Mouse (Mus musculus) liver, embryonic 14.5 days (tissue): ENCODE data around the gene Galm. TPM values are rescaled to one million over a fixed set of nuclear protein-coding genes. Genes with fewer than 3 reads are reported as not detected.

Experiments used
- ATAC-seq: fragments of 200-750 bp; cut with Nextera tagmentation; 2 replicates; pipeline ENCODE4 v1.8.0; 2017; ENCODE audit warnings: moderate number of reproducible peaks, mild to moderate bottlenecking, moderate library complexity; ENCODE audit not compliant: insufficient read depth
- DNase-seq, 3 experiments: peaks; one replicate each; pipeline ENCODE4 v3.0.0-alpha.2; 2012 to 2013; ENCODE audit warnings: low read depth in 3 of 3, low spot score in 3 of 3
- H3K27ac ChIP-seq: fragments of 300-500 bp; sonication (generic); 2 replicates; pipeline ENCODE4 v1.5.1; 2014; ENCODE audit warnings: moderate library complexity, mild to moderate bottlenecking, control low read depth, inconsistent platforms
- H3K27me3 ChIP-seq: fragments of 300-500 bp; sonication (generic); 2 replicates; pipeline ENCODE4 v1.6.1; 2014; ENCODE audit warnings: mild to moderate bottlenecking, low read length, moderate library complexity; ENCODE audit not compliant: control insufficient read depth, insufficient read depth
- H3K36me3 ChIP-seq: fragments of 300-500 bp; sonication (generic); replicated peaks from 2 replicates; pipeline ENCODE4 v1.6.1; 2014; ENCODE audit warnings: low read depth; ENCODE audit not compliant: control insufficient read depth, insufficient read depth
- H3K4me1 ChIP-seq, 2 experiments: fragments of 200-500 bp in 1 of 2; fragments of 300-500 bp in 1 of 2; sonication (generic) in 1 of 2; replicated peaks; 2 replicates each; pipeline ENCODE4 v1.6.1; 2012 to 2014; ENCODE audit warnings: antibody characterized with exemption in 1 of 2, inconsistent platforms in 1 of 2, low read length in 1 of 2; ENCODE audit not compliant: control insufficient read depth in 2 of 2, insufficient read depth in 2 of 2
- H3K4me2 ChIP-seq: fragments of 300-500 bp; sonication (generic); 2 replicates; pipeline ENCODE4 v1.6.1; 2014; ENCODE audit warnings: low read depth, mild to moderate bottlenecking, control low read depth, moderate library complexity
- H3K4me3 ChIP-seq, 2 experiments: fragments of 200-500 bp in 1 of 2; fragments of 300-500 bp in 1 of 2; sonication (generic) in 1 of 2; 2 replicates each; pipeline ENCODE4 v1.5.1; 2012 to 2014; ENCODE audit warnings: low read depth in 2 of 2, low read length in 2 of 2, mild to moderate bottlenecking in 2 of 2, control low read depth in 1 of 2, inconsistent platforms in 1 of 2, moderate library complexity in 1 of 2; ENCODE audit not compliant: insufficient read depth in 1 of 2
- H3K9ac ChIP-seq: fragments of 300-500 bp; sonication (generic); replicated peaks from 2 replicates; pipeline ENCODE4 v1.6.1; 2014; ENCODE audit warnings: mild to moderate bottlenecking, control low read depth, moderate library complexity
- H3K9me3 ChIP-seq: fragments of 300-500 bp; sonication (generic); 2 replicates; pipeline ENCODE4 v1.6.1; 2016; ENCODE audit warnings: low read length, mixed read lengths; ENCODE audit not compliant: control insufficient read depth
- CTCF ChIP-seq: IDR thresholded peaks from 2 replicates; pipeline ENCODE4 v1.5.1; 2016; ENCODE audit warnings: antibody characterized with exemption, low read depth, control low read depth
- EP300 ChIP-seq: IDR thresholded peaks from 2 replicates; pipeline ENCODE4 v1.6.1; 2016; ENCODE audit warnings: antibody characterized with exemption, low read depth
- WGBS: fragments of 180-500 bp; shearing (Covaris S2); extraction: QIAGEN DNeasy Blood & Tissue Kit; methylation state at CpG from one replicate; pipeline ENCODE4 v1.1.7; 2014; ENCODE audit not compliant: insufficient replicate concordance; 5-methylcytosine and 5-hydroxymethylcytosine counted together
- polyA plus RNA-seq, 2 experiments: library from polyadenylated mRNA; depleted of rRNA in 1 of 2; stranded (reverse) in 1 of 2; unstranded in 1 of 2; fragments of >200 nt; fragmentation: Nextera tagmentation in 1 of 2; extraction: Ambion mirVana in 1 of 2; gene quantifications; 2 replicates each; pipeline versions ENCODE4 v1.2.1 to v1.2.3; 2012 to 2014

Gene Galm
- polyA plus RNA-seq, 2 experiments = 14.0 to 22.7 TPM

DNA sequence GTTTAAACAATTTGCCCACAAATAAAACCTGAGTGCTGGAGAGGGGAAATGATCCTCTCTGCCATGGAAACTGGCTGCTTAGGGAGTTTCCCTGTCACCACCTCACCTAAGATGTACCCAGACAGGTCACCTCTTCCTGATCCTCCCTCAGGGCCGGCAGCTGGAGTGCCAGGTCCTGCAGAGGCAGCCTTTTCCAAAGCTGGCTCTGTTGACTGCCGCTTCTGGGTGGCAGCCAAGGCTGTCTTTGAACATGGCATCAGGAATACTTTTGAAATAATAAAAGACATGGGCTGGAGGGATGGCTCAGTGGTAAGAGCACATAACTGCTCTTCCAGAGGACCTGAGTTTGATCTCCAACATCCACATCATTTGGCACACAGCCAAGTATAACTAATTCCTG lies 102.1 kb downstream of the Galm start:
- Histone ChIP-seq H3K4me3 (no peak overlapping the region), H3K4me1 (peaks cover 9 to 12% of the 10 kb centered on the region in 2 experiments), H3K36me3 (no peaks in the 10 kb centered on the region; the same call in none of the 2 replicates), H3K27me3 (no peaks in the 10 kb centered on the region), H3K9ac (no peak overlapping the region), H3K27ac (no peak overlapping the region), H3K4me2 (no peak overlapping the region), H3K9me3 (no peaks in the 10 kb centered on the region)
- 74% methylated on average over 2 of the region's 2 CpGs for WGBS
- TF ChIP-seq CTCF = no peak
- TF ChIP-seq EP300 = no peak
- ATAC-seq (no peak), DNase-seq (no peak)

DNA sequence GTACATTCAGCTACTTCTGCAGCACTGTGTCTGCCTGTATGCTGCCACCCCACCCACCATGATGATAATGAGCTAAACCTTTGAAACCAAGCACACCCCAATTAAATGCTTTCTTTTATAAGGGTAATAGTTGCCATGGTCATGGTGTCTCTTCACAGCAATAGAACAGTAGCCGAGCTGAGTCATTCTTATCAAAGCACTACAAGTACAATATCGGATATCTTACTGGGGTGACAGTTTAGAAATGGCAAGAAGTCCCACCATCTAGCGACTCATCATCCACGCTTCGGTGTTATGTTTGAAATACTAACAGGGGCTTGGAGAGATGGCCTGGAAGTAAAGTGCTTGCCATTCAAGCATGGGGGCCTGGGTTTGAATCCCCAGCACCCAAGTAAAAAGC lies 106.6 kb downstream of the Galm start:
- Histone ChIP-seq H3K4me3 (no peak overlapping the region), H3K4me2 (no peak overlapping the region), H3K9ac (no peak overlapping the region), H3K36me3 (no peaks in the 10 kb centered on the region), H3K9me3 (no peaks in the 10 kb centered on the region), H3K27me3 (no peaks in the 10 kb centered on the region), H3K27ac (no peak overlapping the region), H3K4me1 (peaks cover 2 to 9% of the 10 kb centered on the region in 2 experiments; a peak in 3 of 4 replicates)
- TF ChIP-seq EP300 = no peak
- no peak for TF ChIP-seq CTCF
- WGBS = 65% methylated on average over 5 of the region's 5 CpGs
- ATAC-seq (no peak), DNase-seq (no peak)

DNA sequence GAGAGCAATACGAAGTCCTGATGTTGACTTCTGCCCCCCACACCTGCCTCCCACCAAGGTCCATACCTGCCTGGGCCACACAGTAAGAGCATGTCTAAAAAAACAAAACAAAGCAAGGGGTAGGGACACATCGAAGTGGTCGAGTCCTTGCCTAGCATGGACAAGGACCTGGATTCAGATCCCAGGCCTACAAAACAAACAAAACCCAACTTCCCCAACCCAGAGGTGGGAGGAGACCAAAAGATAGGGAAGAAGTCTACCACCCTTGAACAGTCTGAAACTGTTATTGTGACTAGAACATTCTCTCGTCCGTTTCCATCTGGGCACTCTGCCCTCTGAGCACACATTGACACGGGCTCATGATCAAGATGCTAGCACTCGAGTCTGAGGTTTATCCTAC lies 107.1 kb downstream of the Galm start:
- no peaks in the 10 kb centered on the region for H3K36me3 ChIP-seq
- no peak for TF ChIP-seq CTCF

More for the DNA sequence above, 107.1 kb downstream of the Galm start:
- Histone ChIP-seq H3K27ac (no peak overlapping the region), H3K4me3 (no peak overlapping the region), H3K4me2 (no peak overlapping the region), H3K9me3 (no peaks in the 10 kb centered on the region), H3K27me3 (no peaks in the 10 kb centered on the region), H3K9ac (no peak overlapping the region), H3K4me1 (peaks cover 2 to 9% of the 10 kb centered on the region in 2 experiments; a peak in 3 of 4 replicates)
- DNase-seq (no peak), ATAC-seq (no peak)
- WGBS = 66% methylated on average over 7 of the region's 7 CpGs

Other genes with a start within 250 kb of the Galm start
- 13.6 and 19.4 TPM in 2 replicates for gene Atl2, start 231.3 kb upstream of the Galm start, polyA plus RNA-seq (2012; rRNA removed)
- 26.4 and 31.2 TPM in 2 replicates for gene Atl2, start 231.3 kb upstream of the Galm start, polyA plus RNA-seq (2014; fragmentation: Nextera tagmentation; extraction: Ambion mirVana)
- gene Hnrnpll, start 65.1 kb upstream of the Galm start, polyA plus RNA-seq (2012; rRNA removed) = 16.2 and 23.5 TPM in 2 replicates
- gene Hnrnpll, start 65.1 kb upstream of the Galm start, polyA plus RNA-seq (2014; fragmentation: Nextera tagmentation; extraction: Ambion mirVana) = 23.1 and 23.9 TPM in 2 replicates
- 89.9 and 146 TPM in 2 replicates for gene Srsf7, start 79.8 kb downstream of the Galm start, polyA plus RNA-seq (2012; rRNA removed)
- gene Srsf7, start 79.8 kb downstream of the Galm start, polyA plus RNA-seq (2014; fragmentation: Nextera tagmentation; extraction: Ambion mirVana) = 264 TPM in 2 replicates
- 0.02 and 0.04 TPM in 2 replicates for gene Ttc39d, start 80.0 kb downstream of the Galm start, polyA plus RNA-seq (2012; rRNA removed)
- gene Ttc39d, start 80.0 kb downstream of the Galm start, polyA plus RNA-seq (2014; fragmentation: Nextera tagmentation; extraction: Ambion mirVana) = 0.13 TPM in 1 of 2 replicates, not detected in the other
- 8.6 and 16.2 TPM in 2 replicates for gene Gemin6, start 97.0 kb downstream of the Galm start, polyA plus RNA-seq (2012; rRNA removed)
- gene Gemin6, start 97.0 kb downstream of the Galm start, polyA plus RNA-seq (2014; fragmentation: Nextera tagmentation; extraction: Ambion mirVana) = 33.6 and 35.7 TPM in 2 replicates
- 1.8 and 2.8 TPM in 2 replicates for gene Morn2, start 162.7 kb downstream of the Galm start, polyA plus RNA-seq (2012; rRNA removed)
- 9.1 and 9.8 TPM in 2 replicates for gene Morn2, start 162.7 kb downstream of the Galm start, polyA plus RNA-seq (2014; fragmentation: Nextera tagmentation; extraction: Ambion mirVana)
- gene Dhx57, start 163.0 kb downstream of the Galm start, polyA plus RNA-seq (2012; rRNA removed) = 4.1 and 5.1 TPM in 2 replicates
- gene Dhx57, start 163.0 kb downstream of the Galm start, polyA plus RNA-seq (2014; fragmentation: Nextera tagmentation; extraction: Ambion mirVana) = 2.8 and 3.6 TPM in 2 replicates
- gene Arhgef33, start 179.9 kb downstream of the Galm start, polyA plus RNA-seq (2012; rRNA removed) = 0.03 and 0.13 TPM in 2 replicates
- 0.36 and 0.69 TPM in 2 replicates for gene Arhgef33, start 179.9 kb downstream of the Galm start, polyA plus RNA-seq (2014; fragmentation: Nextera tagmentation; extraction: Ambion mirVana)
- gene Gm10190, start 246.1 kb downstream of the Galm start, polyA plus RNA-seq (2012; rRNA removed) = not detected in 2 replicates
- gene Gm10190, start 246.1 kb downstream of the Galm start, polyA plus RNA-seq (2014; fragmentation: Nextera tagmentation; extraction: Ambion mirVana) = not detected in 2 replicates